Comparison of ENCODE assay signal across 8 mouse cellular contexts in genomic region chr17:80825518-80825901, GRCm38 (mm10).
DNase-seq lines count a peak whose midpoint lies in the region; ATAC-seq and TF ChIP-seq lines count a peak whose summit lies in the region.

No protein-coding gene starts in this region.

- no peak overlapping the region for H3K9ac ChIP-seq in embryonic facial prominence, embryonic 15.5 days
- 0 out of 2 replicates have a peak overlapping the region, but pooled peaks have one; percentile 23 for H3K9ac ChIP-seq in intestine, postnatal 0 days (ENCODE audit: low read depth, low read length)

- WGBS in embryonic facial prominence, embryonic 15.5 days, result 7% methylated on average over 10 of the region's 10 CpGs
- 10% methylated on average over 10 of the region's 10 CpGs for WGBS in intestine, postnatal 0 days

- 0 out of 2 replicates have a peak overlapping the region, but pooled peaks have one; percentile 7 for H3K27ac ChIP-seq in layer of hippocampus, adult 2 months
- H3K27ac ChIP-seq in embryonic facial prominence, embryonic 15.5 days (replicated peaks), result peak overlapping the region; percentile 79
- H3K27ac ChIP-seq in intestine, postnatal 0 days (ENCODE audit: low read depth, low read length), result peak overlapping the region; percentile 85

- TF ChIP-seq CTCF in layer of hippocampus, adult 2 months (conservative IDR thresholded peaks at IDR 0.05), result no peak
- TF ChIP-seq CTCF in intestine, postnatal 0 days (IDR thresholded peaks at IDR 0.05; ENCODE audit: low read depth), result no peak

- H3K4me1 ChIP-seq in embryonic facial prominence, embryonic 15.5 days, result peaks cover 18% of the 10 kb centered on the region
- peaks cover 9% of the 10 kb centered on the region; the same call in 1 of the 2 replicates for H3K4me1 ChIP-seq in intestine, postnatal 0 days (replicated peaks; ENCODE audit: control insufficient read depth, insufficient read depth, low read length)

- peak overlapping the region; percentile 30 for H3K4me2 ChIP-seq in embryonic facial prominence, embryonic 15.5 days (replicated peaks)
- H3K4me2 ChIP-seq in intestine, postnatal 0 days (replicated peaks; ENCODE audit: low read depth), result peak overlapping the region; percentile 46

- no peaks in the 10 kb centered on the region for H3K36me3 ChIP-seq in embryonic facial prominence, embryonic 15.5 days
- no peaks in the 10 kb centered on the region for H3K36me3 ChIP-seq in intestine, postnatal 0 days (ENCODE audit: control insufficient read depth, insufficient read depth)

- H3K4me3 ChIP-seq in layer of hippocampus, adult 2 months, result no peak overlapping the region
- H3K4me3 ChIP-seq in embryonic facial prominence, embryonic 15.5 days (replicated peaks), result no peak overlapping the region
- no peak overlapping the region for H3K4me3 ChIP-seq in intestine, postnatal 0 days (ENCODE audit: low read depth, low read length)

- no peaks in the 10 kb centered on the region for H3K27me3 ChIP-seq in embryonic facial prominence, embryonic 15.5 days
- H3K27me3 ChIP-seq in intestine, postnatal 0 days (replicated peaks; ENCODE audit: control insufficient read depth, insufficient read depth, low read length), result no peaks in the 10 kb centered on the region

- peak; percentile 73 for ATAC-seq in embryonic facial prominence, embryonic 15.5 days (ENCODE audit: insufficient number of reproducible peaks, low FRiP score, low TSS enrichment, low read depth)
- peak; percentile 92 for ATAC-seq in intestine, postnatal 0 days

- H3K9me3 ChIP-seq in embryonic facial prominence, embryonic 15.5 days (replicated peaks), result no peaks in the 10 kb centered on the region
- H3K9me3 ChIP-seq in intestine, postnatal 0 days (ENCODE audit: control insufficient read depth), result no peaks in the 10 kb centered on the region

- DNase-seq in layer of hippocampus, adult 2 months (ENCODE audit: low spot score in 2 of 2), result no peak
- DNase-seq in layer of hippocampus, adult 11-12 months (ENCODE audit: low spot score), result no peak
- peak; percentile 62 to 82 for DNase-seq in lung, postnatal 4 days
- DNase-seq in cerebellum, postnatal 4 days (ENCODE audit: low spot score in 2 of 2), result no peak
- DNase-seq in layer of hippocampus, postnatal 25 days (ENCODE audit: extremely low spot score in 1 of 2, low spot score in 1 of 2), result no peak
- no peak for DNase-seq in cerebellum, adult 9-11 months

Comparison
In these comparisons a context has a peak if more than half of its experiments do, and no peak if none do; other contexts are left out.
1. DNase-seq: peak in lung, postnatal 4 days (2 of 2); none in layer of hippocampus, adult 2 months (0 of 2), layer of hippocampus, adult 11-12 months (single experiment), cerebellum, postnatal 4 days (0 of 2), layer of hippocampus, postnatal 25 days (0 of 2) and cerebellum, adult 9-11 months (single experiment).
2. H3K27ac ChIP-seq: peak in every context shown above with its lines; median percentile 85 in intestine, postnatal 0 days; 79 in embryonic facial prominence, embryonic 15.5 days; 7 in layer of hippocampus, adult 2 months.